Mouse (Mus musculus) thymus, postnatal 0 days (tissue): ENCODE measurements around the gene Gm5936. TPM values are rescaled to one million over a fixed set of nuclear protein-coding genes. Genes with fewer than 3 reads are reported as not detected.
"Not testable (repeated sequence)": the region's sequence is repeated elsewhere in the genome, so short reads cannot be mapped to it uniquely, and the experiment has no call there.

ENCODE experiments used
- DNase-seq: peaks from one replicate; pipeline ENCODE4 v3.0.0-alpha.2; 2015; ENCODE audit warnings: low spot score
- polyA plus RNA-seq: library from polyadenylated mRNA; unstranded; fragments of >200 nt; fragmentation: Nextera tagmentation; extraction: Ambion mirVana; gene quantifications from 2 replicates; pipeline ENCODE4 v1.2.1, GENCODE M21; 2015

Gene Gm5936
- polyA plus RNA-seq: not detected in 2 replicates

DNA sequence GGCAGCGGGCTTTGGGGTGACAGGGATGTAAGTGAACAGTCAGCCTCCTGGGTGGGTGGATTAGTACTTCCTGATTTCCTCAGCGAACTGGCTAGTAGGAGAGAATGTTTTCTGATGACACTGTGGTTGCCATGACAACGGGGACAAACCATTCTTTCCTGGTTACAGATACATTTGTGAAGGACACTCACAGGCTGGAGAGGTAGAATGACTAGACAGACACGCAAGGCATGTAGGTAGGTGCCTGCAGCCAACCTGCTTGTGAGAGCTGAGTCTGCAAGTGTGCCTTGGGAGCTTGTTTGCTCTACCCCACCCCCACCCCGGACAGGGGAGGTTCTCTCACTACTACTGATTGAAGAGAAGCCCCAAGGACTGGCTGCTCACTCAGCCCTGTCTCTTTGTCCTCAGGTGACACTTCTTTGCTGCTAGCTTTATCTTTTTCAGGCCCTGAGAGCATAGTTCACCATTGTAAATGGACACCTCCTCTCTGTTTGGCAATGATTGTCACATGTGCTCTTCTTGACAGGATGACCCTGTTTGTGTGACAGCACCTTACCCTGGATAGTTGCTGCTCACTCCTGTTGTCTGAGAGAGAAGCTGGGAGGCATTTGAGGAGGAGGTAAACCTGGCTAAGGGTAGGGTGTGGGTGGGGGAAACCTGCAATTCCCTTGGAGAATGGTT is at the start of gene Gm5936:
Gm5936 (plus strand) TSS at position 355 of the 681 bp plus-strand sequence.
- DNase-seq: not testable (repeated sequence)

DNA sequence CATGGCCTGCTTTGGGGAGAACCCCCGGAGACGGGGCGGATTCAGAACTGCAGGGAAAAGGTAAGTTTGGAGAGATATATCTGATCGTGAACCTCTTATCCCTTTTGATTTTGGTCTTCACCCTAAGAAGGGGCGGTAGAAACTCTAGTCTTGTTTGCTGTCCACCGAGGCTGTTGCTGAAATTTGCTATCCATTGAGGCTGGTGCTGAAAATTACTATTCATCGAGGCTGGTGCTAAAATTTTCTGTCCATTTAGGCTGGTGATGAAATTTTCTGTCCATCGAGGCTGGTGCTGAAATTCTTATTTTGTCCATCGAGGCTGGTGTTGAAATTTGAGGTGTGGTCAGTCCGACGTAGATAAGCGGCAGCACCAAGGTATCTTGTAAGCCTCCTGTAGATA is 19.1 kb downstream of the Gm5936 start:
- not testable (repeated sequence) for DNase-seq

DNA sequence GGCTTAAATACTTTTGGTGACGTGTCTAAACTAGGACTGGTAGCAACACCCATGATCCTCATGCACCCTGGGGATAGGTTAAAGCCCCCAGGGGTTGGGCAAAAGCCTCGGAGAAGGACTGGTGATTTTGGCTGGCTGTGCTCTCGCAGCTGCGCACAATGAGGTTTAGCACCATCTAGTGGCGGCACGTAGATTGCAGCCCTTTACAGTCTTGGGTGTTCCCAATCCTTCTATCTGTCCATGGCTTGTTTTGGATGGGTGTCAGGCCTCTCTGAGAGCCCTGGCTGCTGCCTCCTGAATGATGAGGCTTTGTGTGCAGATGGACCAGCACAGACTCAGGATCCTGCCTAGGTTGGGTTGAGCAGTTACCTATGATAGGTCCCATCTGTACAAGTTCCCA is 43.1 kb downstream of the Gm5936 start:
- DNase-seq: not testable (repeated sequence)

Other genes starting within 250 kb of the Gm5936 start
- not detected in 2 replicates for gene Olfr1325, start 244.5 kb upstream of the Gm5936 start, polyA plus RNA-seq
- gene Gm5640, start 191.6 kb upstream of the Gm5936 start, polyA plus RNA-seq: 0.13 and 0.14 TPM in 2 replicates
- not detected in 2 replicates for gene Gm6890, start 96.3 kb upstream of the Gm5936 start, polyA plus RNA-seq
- 3.4 and 3.6 TPM in 2 replicates for gene Gab3, start 248.3 kb downstream of the Gm5936 start, polyA plus RNA-seq